Mouse (Mus musculus): Measurements from ENCODE around the gene Tnrc6a. TPM values are rescaled to one million over a fixed set of nuclear protein-coding genes. Genes with fewer than 3 reads are reported as not detected.

The Tnrc6a gene
- polyA plus RNA-seq, 1 experiment from 2014 or later = 36.1 TPM

DNA sequence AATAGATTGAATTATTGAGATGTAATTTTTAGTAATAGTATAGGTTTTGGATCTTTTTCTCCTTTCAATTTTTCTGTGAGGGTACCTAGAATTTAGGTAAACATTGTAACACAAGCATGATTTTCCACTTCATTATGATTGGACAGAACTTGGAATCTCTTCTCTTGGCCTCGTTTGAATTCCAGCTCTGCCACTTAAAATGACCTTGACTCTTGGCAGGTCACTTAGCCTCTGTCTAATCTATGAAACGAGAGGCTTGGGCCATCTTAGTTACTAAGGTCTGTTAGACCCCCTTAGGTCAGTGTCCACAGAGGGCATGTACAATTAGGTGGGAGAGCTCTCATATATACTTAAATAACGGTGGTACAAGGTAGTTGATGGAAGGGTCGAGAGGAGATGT, 2.4 kb downstream of the Tnrc6a start:
- Histone ChIP-seq H3K4me2 (peak overlapping the region; percentile 25; the same call in 1 of the 2 replicates), H3K27me3 (no peaks in the 10 kb centered on the region), H3K36me3 (peaks cover 10% of the 10 kb centered on the region; the same call in 1 of the 2 replicates), H3K4me3 (no peak overlapping the region), H3K4me1 (replicated peaks) (peaks cover 50% of the 10 kb centered on the region), H3K9me3 (replicated peaks) (no peaks in the 10 kb centered on the region), H3K27ac (0 out of 2 replicates have a peak overlapping the region, but pooled peaks have one; percentile 20), H3K9ac (no peak overlapping the region)
- ATAC-seq (replicated peaks; ENCODE audit: insufficient number of reproducible peaks, insufficient read depth, low FRiP score, low read depth) = no peak
- WGBS = 38% methylated on average over 4 of the region's 4 CpGs

GRCm38 (mm10) chr7:123127301-123127700, 3.6 kb downstream of the Tnrc6a start:
- no peaks in the 10 kb centered on the region for H3K27me3 ChIP-seq
- H3K9me3 ChIP-seq (replicated peaks) = no peaks in the 10 kb centered on the region
- no peak overlapping the region for H3K4me3 ChIP-seq
- WGBS = 76% methylated on average over 1 of the region's 1 CpGs
- no peak overlapping the region for H3K27ac ChIP-seq
- peaks cover 50% of the 10 kb centered on the region for H3K4me1 ChIP-seq (replicated peaks)
- H3K36me3 ChIP-seq = peaks cover 13% of the 10 kb centered on the region; the same call in 1 of the 2 replicates
- no peak overlapping the region for H3K9ac ChIP-seq
- no peak for ATAC-seq (replicated peaks; ENCODE audit: insufficient number of reproducible peaks, insufficient read depth, low FRiP score, low read depth)
- no peak overlapping the region for H3K4me2 ChIP-seq

- Histone ChIP-seq H3K4me2 (no peak overlapping the region), H3K4me1 (replicated peaks) (peaks cover 53% of the 10 kb centered on the region), H3K27me3 (no peaks in the 10 kb centered on the region), H3K36me3 (peaks cover 13% of the 10 kb centered on the region; the same call in 1 of the 2 replicates), H3K4me3 (no peak overlapping the region), H3K9me3 (replicated peaks) (no peaks in the 10 kb centered on the region), H3K9ac (no peak overlapping the region), H3K27ac (no peak overlapping the region)
- WGBS = 15% methylated on average over 1 of the region's 1 CpGs
- ATAC-seq (replicated peaks; ENCODE audit: insufficient number of reproducible peaks, insufficient read depth, low FRiP score, low read depth) = no peak
Observed at GRCm38 (mm10) chr7:123127981-123128380, 4.3 kb downstream of the Tnrc6a start.

GRCm38 (mm10) chr7:123129061-123129460, 5.4 kb downstream of the Tnrc6a start:
- peaks cover 13% of the 10 kb centered on the region; the same call in 1 of the 2 replicates for H3K36me3 ChIP-seq
- H3K9ac ChIP-seq = no peak overlapping the region
- peaks cover 49% of the 10 kb centered on the region for H3K4me1 ChIP-seq (replicated peaks)
- no peak overlapping the region for H3K27ac ChIP-seq
- no peaks in the 10 kb centered on the region for H3K9me3 ChIP-seq (replicated peaks)
- ATAC-seq (replicated peaks; ENCODE audit: insufficient number of reproducible peaks, insufficient read depth, low FRiP score, low read depth) = no peak
- no peak overlapping the region for H3K4me2 ChIP-seq
- H3K27me3 ChIP-seq = no peaks in the 10 kb centered on the region
- no peak overlapping the region for H3K4me3 ChIP-seq
- 67% methylated on average over 2 of the region's 2 CpGs for WGBS

DNA sequence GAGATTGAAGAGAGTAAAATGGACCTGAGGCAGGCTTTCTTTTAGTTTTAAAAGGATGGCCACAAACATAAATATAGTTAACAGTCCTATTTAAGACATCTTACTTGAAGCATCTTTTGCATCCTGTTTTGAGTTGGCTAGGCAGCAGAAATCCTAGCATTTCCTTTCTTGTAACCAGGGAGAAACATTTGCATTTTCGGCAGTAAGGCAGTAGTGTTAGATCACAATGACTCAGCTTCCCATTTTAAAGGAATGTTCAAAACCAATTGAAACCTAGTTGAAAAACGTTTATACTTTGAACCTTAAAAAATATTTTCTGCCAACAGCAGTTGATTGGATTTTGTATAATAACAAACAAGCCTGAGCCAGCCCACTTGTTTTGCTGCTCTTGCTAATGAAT, 6.5 kb downstream of the Tnrc6a start:
- Histone ChIP-seq H3K36me3 (peaks cover 13% of the 10 kb centered on the region; the same call in 1 of the 2 replicates), H3K27me3 (no peaks in the 10 kb centered on the region), H3K27ac (no peak overlapping the region), H3K4me2 (no peak overlapping the region), H3K9me3 (replicated peaks) (no peaks in the 10 kb centered on the region), H3K4me1 (replicated peaks) (peaks cover 56% of the 10 kb centered on the region), H3K4me3 (no peak overlapping the region), H3K9ac (no peak overlapping the region)
- WGBS = 32% methylated on average over 2 of the region's 2 CpGs
- no peak for ATAC-seq (replicated peaks; ENCODE audit: insufficient number of reproducible peaks, insufficient read depth, low FRiP score, low read depth)

DNA sequence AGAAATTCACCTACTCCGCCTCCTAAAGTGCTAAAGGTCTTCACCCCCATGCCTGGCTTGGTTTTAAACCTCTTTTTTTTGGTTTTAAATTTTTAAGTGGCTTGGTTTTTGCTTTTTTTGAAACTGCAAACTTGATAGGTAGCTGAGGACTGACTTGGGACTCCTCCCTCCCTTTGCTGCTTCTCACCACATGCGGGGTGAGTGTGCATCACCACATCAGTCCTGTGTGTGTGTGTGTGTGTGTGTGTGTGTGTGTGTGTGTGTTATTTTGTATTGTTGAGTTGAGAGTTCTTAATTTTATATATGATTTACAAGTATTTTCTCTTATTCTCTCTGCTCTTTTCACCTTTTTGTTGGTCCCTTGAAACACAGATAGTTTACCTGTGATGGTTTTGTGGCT, 8.7 kb downstream of the Tnrc6a start:
- no peak for ATAC-seq (replicated peaks; ENCODE audit: insufficient number of reproducible peaks, insufficient read depth, low FRiP score, low read depth)
- no peak overlapping the region for H3K9ac ChIP-seq
- H3K4me3 ChIP-seq = no peak overlapping the region
- H3K27ac ChIP-seq = no peak overlapping the region
- no peaks in the 10 kb centered on the region for H3K27me3 ChIP-seq
- WGBS = 88% methylated on average over 2 of the region's 2 CpGs
- H3K36me3 ChIP-seq = peaks cover 7% of the 10 kb centered on the region; the same call in 1 of the 2 replicates
- H3K4me2 ChIP-seq = no peak overlapping the region
- H3K4me1 ChIP-seq (replicated peaks) = peaks cover 52% of the 10 kb centered on the region
- no peaks in the 10 kb centered on the region for H3K9me3 ChIP-seq (replicated peaks)

DNA sequence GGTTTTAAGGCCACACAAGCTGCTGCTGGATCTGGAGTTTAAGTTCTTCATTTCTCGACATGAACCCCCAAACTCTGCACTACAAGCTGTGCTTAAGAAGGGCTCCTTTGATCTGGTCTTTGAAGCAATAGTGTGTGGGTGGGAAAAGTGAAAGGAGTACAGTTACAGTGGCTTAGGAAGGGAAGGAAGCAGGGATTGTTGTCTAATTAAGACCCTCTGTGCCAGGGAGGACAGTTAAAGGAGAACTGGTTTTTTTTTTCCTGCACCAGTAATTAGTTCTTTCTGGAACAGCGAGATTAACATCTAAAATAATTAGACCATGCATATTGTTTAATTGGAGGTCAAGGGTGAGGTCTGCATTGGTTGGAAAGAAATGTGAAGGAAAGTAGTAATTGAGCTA, 11.2 kb downstream of the Tnrc6a start:
- ATAC-seq (replicated peaks; ENCODE audit: insufficient number of reproducible peaks, insufficient read depth, low FRiP score, low read depth) = no peak
- Histone ChIP-seq H3K27ac (peak overlapping the region; percentile 10; the same call in 1 of the 2 replicates), H3K27me3 (no peaks in the 10 kb centered on the region), H3K9ac (no peak overlapping the region), H3K9me3 (replicated peaks) (no peaks in the 10 kb centered on the region), H3K4me2 (no peak overlapping the region), H3K4me1 (replicated peaks) (peaks cover 42% of the 10 kb centered on the region), H3K36me3 (peaks cover 11% of the 10 kb centered on the region; the same call in 1 of the 2 replicates), H3K4me3 (no peak overlapping the region)
- whole genome bisulfite sequencing = 51% methylated on average over 2 of the region's 2 CpGs

DNA sequence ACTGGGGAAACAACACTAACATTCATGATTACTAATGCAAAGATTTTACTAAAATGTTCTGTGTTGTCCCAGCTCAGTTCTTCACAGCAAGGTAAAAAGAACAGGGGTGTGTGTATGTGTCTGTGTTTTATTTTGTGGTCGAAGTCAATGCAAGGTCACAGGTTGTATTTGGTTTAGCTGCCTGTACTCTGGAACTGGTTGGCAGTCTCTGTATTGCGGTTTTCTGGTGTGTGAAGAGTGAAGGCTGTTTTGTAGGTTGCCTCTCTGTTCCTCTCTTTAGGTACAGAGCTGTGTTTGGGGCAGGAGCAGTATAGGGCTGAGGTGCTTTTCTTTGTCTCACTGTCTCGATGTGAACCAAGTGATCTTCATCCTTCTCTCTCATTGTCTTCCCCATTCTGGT, 12.0 kb downstream of the Tnrc6a start:
- no peak overlapping the region for H3K27ac ChIP-seq
- no peak overlapping the region for H3K4me3 ChIP-seq
- H3K4me1 ChIP-seq (replicated peaks) = peaks cover 35% of the 10 kb centered on the region
- 70% methylated on average over 3 of the region's 3 CpGs for WGBS
- H3K9ac ChIP-seq = no peak overlapping the region
- no peak overlapping the region for H3K4me2 ChIP-seq
- H3K27me3 ChIP-seq = no peaks in the 10 kb centered on the region
- H3K9me3 ChIP-seq (replicated peaks) = no peaks in the 10 kb centered on the region
- no peak for ATAC-seq (replicated peaks; ENCODE audit: insufficient number of reproducible peaks, insufficient read depth, low FRiP score, low read depth)
- peaks cover 14% of the 10 kb centered on the region; the same call in 1 of the 2 replicates for H3K36me3 ChIP-seq

DNA sequence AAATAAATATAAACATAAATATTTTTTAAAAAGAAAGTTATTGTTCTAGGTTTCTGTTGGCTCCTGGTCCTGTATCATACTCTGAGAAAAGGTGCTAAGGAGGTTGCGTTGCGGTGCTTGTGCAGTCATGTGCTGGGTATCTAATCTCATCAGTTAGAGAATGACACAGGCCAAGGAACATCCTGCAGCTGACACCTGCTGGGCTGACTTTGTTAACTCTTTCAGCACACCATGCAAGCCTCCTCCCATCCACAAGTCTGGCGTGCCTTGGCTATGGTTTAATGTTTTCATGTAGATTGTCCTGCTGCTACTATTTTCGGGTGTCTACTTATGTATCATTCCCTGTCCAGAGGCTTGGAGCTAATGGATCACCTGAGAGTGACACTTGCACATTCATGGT, 14.3 kb downstream of the Tnrc6a start:
- Histone ChIP-seq H3K9ac (no peak overlapping the region), H3K9me3 (replicated peaks) (no peaks in the 10 kb centered on the region), H3K4me3 (no peak overlapping the region), H3K27me3 (no peaks in the 10 kb centered on the region), H3K4me1 (replicated peaks) (peaks cover 36% of the 10 kb centered on the region), H3K4me2 (no peak overlapping the region), H3K36me3 (peaks cover 11% of the 10 kb centered on the region; the same call in 1 of the 2 replicates), H3K27ac (no peak overlapping the region)
- WGBS = 55% methylated on average over 4 of the region's 4 CpGs
- ATAC-seq (replicated peaks; ENCODE audit: insufficient number of reproducible peaks, insufficient read depth, low FRiP score, low read depth) = no peak

DNA sequence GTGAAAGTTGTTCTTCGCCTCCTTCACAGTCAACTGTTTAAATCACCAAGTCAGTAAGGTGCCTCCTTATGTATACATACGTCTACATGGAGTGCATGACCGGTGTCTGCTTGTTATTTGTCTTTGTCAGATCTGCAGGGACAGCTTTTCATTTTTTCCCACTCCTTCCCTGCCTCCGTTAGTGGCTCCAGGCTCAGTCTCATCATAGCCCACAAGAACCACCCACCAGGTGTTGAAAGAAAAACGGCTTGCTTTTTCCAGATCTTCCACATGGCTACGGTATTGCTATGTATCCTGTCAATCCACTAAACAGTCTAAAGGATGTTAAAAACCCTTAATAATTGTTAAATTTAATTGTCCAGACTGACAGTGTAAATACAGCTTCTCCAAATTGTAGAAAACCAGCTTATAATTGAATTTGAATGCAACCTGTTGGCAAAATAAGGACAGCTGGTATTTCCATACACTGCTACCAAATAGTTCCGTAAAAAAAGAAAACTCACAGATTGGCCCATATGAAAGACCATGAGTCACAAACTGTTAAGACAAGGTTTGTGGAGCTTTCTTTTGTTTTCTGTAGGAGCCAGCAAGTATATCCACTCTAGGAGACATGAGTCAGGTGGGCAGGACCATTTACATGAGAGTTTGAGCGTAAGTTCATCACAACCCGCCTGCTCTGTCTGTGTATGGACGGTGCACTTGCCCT, 22.6 kb downstream of the Tnrc6a start:
- H3K27me3 ChIP-seq = no peaks in the 10 kb centered on the region
- no peaks in the 10 kb centered on the region for H3K9me3 ChIP-seq (replicated peaks)
- no peak overlapping the region for H3K27ac ChIP-seq
- no peak for ATAC-seq (replicated peaks; ENCODE audit: insufficient number of reproducible peaks, insufficient read depth, low FRiP score, low read depth)
- peaks cover 6% of the 10 kb centered on the region for H3K4me1 ChIP-seq (replicated peaks)
- H3K4me3 ChIP-seq = no peak overlapping the region
- H3K9ac ChIP-seq = no peak overlapping the region
- peaks cover 17% of the 10 kb centered on the region; the same call in 1 of the 2 replicates for H3K36me3 ChIP-seq
- no peak overlapping the region for H3K4me2 ChIP-seq
- WGBS = 84% methylated on average over 10 of the region's 10 CpGs

GRCm38 (mm10) chr7:123147787-123148186, 24.1 kb downstream of the Tnrc6a start:
- no peak for ATAC-seq (replicated peaks; ENCODE audit: insufficient number of reproducible peaks, insufficient read depth, low FRiP score, low read depth)
- Histone ChIP-seq H3K4me2 (no peak overlapping the region), H3K27me3 (no peaks in the 10 kb centered on the region), H3K9ac (no peak overlapping the region), H3K4me1 (replicated peaks) (no peaks in the 10 kb centered on the region), H3K9me3 (replicated peaks) (no peaks in the 10 kb centered on the region), H3K36me3 (peaks cover 22% of the 10 kb centered on the region), H3K27ac (no peak overlapping the region), H3K4me3 (no peak overlapping the region)
- WGBS = 95% methylated on average over 2 of the region's 2 CpGs

GRCm38 (mm10) chr7:123148935-123149334, 25.2 kb downstream of the Tnrc6a start:
- H3K27ac ChIP-seq = no peak overlapping the region
- no peak overlapping the region for H3K9ac ChIP-seq
- no peak overlapping the region for H3K4me3 ChIP-seq
- H3K4me1 ChIP-seq (replicated peaks) = no peaks in the 10 kb centered on the region
- no peak for ATAC-seq (replicated peaks; ENCODE audit: insufficient number of reproducible peaks, insufficient read depth, low FRiP score, low read depth)
- no peaks in the 10 kb centered on the region for H3K27me3 ChIP-seq
- WGBS = 78% methylated on average over 9 of the region's 9 CpGs
- peaks cover 29% of the 10 kb centered on the region for H3K36me3 ChIP-seq
- H3K9me3 ChIP-seq (replicated peaks) = no peaks in the 10 kb centered on the region
- no peak overlapping the region for H3K4me2 ChIP-seq
